Mouse (Mus musculus): Measurements from ENCODE around the gene Cd96.

- TF ChIP-seq CTCF (IDR thresholded peaks at IDR 0.05; ENCODE audit: extremely low read depth, insufficient read depth, low read length): no peak
- no peak for TF ChIP-seq POLR2A (IDR thresholded peaks at IDR 0.05; ENCODE audit: extremely low read depth, insufficient read depth, low read length)
These were observed at the start of gene Cd96 for GRCm38 (mm10) chr16:46120020-46120419.
